Mouse (Mus musculus) heart, postnatal 0 days (tissue): Measurements from ENCODE around the gene B3galt6.

Experiments used
- CTCF ChIP-seq: IDR thresholded peaks from 2 replicates; pipeline ENCODE4 v1.5.1; 2016; ENCODE audit warnings: antibody characterized with exemption, control low read depth, low read depth
- EP300 ChIP-seq: IDR thresholded peaks from 2 replicates; pipeline ENCODE4 v1.6.1; 2016; ENCODE audit warnings: antibody characterized with exemption, low read depth

GRCm38 (mm10) chr4:155947094-155947493 is 45.4 kb downstream of the B3galt6 start:
- no peak for TF ChIP-seq CTCF
- no peak for TF ChIP-seq EP300
